Mouse (Mus musculus) lung, adult 2 months (tissue): ENCODE results near the gene Pcdh20. TPM values are rescaled to one million over a fixed set of nuclear protein-coding genes. Genes with fewer than 3 reads are reported as not detected.

Experiments used
- DNase-seq: peaks from one replicate; pipeline ENCODE4 v3.0.0; 2022
- H3K4me1 ChIP-seq: fragments of 200-500 bp; 2 replicates; pipeline ENCODE4 v1.6.1; 2011; ENCODE audit warnings: low read length; ENCODE audit not compliant: control insufficient read depth, insufficient read depth
- H3K4me3 ChIP-seq: fragments of 200-500 bp; replicated peaks from 2 replicates; pipeline ENCODE3; 2011; ENCODE audit warnings: low read depth, mild to moderate bottlenecking, control low read depth, low read length; ENCODE audit errors: extremely low read depth
- CTCF ChIP-seq: fragments of 200-500 bp; IDR thresholded peaks from 2 replicates; pipeline ENCODE4 v1.5.1; 2011; ENCODE audit warnings: mild to moderate bottlenecking, low read length, control low read depth; ENCODE audit not compliant: insufficient read depth
- POLR2A ChIP-seq: fragments of 200-500 bp; IDR thresholded peaks from 2 replicates; pipeline ENCODE4 v1.6.1; 2011; ENCODE audit warnings: low read depth, mild to moderate bottlenecking, control low read depth, low read length, borderline replicate concordance; ENCODE audit errors: extremely low read depth
- WGBS: fragments of 180-500 bp; shearing (Covaris S2); methylation state at CpG from one replicate; pipeline ENCODE4 v1.1.7; 2018; 5-methylcytosine and 5-hydroxymethylcytosine counted together
- polyA plus RNA-seq: library from polyadenylated mRNA; depleted of rRNA; stranded (reverse); fragments of >200 nt; gene quantifications from 2 replicates; pipeline ENCODE4 v1.2.3, GENCODE M21; 2012

The Pcdh20 gene
- polyA plus RNA-seq, 1 experiment = 0.11 TPM

DNA sequence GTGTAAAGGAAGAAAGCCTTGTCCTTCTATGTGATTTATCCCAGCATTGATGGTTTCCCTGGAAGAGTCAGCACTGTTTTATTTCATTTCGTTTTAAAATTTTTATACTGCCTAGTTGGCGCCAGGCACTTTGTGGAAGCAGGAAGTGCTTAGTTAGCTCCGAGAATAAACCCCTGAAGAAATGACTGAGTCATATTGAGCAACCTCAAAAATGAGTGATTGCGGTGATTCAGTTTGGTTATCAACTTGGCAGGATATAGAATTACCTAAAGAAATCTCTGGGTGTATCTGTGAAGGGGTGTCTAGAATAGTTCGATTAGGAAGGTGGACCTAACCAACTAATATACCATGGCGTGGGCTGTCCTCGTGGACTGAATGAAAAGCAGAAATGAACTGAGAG is 41.8 kb downstream of the Pcdh20 start:
- H3K4me3 ChIP-seq = no peak overlapping the region
- no peaks in the 10 kb centered on the region for H3K4me1 ChIP-seq
- 86% methylated on average over 7 of the region's 7 CpGs for whole genome bisulfite sequencing
- TF ChIP-seq POLR2A (no peak), CTCF (no peak)
- no peak for DNase-seq

DNA sequence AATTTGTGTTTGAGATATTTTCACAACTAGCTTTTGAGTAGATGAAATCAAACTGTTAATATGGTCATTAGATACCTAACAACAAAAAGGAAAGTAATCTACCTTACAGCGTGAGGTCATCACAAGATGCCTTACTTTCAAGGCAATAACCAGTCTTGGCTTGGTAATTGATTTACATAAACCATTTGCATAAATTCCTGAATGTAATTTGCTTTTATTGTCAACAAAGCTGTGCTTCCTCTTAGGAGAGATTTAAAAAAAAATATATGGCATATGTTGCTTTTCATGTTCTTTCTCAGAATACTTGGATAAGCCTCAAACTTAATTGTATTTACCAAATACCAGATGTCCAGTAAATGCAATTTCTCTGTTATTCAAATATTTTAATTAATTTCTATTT is 43.8 kb downstream of the Pcdh20 start:
- no peak overlapping the region for H3K4me3 ChIP-seq
- no peaks in the 10 kb centered on the region for H3K4me1 ChIP-seq
- TF ChIP-seq CTCF (no peak), POLR2A (no peak)
- 92% methylated on average over 1 of the region's 1 CpGs for WGBS
- no peak for DNase-seq
